Mouse (Mus musculus): Measurements from ENCODE around the gene Disc1.

GRCm38 (mm10) chr8:125140965-125141364 is 87.0 kb downstream of the Disc1 start:
- no peak for TF ChIP-seq CTCF (IDR thresholded peaks at IDR 0.05; ENCODE audit: borderline replicate concordance, insufficient read depth, low read depth, low read length)
- no peak for TF ChIP-seq POLR2A (IDR thresholded peaks at IDR 0.05; ENCODE audit: borderline replicate concordance, insufficient read depth, low read length)
